Mouse (Mus musculus): ENCODE data around the gene Coq8b.

Gene Coq8b

DNA sequence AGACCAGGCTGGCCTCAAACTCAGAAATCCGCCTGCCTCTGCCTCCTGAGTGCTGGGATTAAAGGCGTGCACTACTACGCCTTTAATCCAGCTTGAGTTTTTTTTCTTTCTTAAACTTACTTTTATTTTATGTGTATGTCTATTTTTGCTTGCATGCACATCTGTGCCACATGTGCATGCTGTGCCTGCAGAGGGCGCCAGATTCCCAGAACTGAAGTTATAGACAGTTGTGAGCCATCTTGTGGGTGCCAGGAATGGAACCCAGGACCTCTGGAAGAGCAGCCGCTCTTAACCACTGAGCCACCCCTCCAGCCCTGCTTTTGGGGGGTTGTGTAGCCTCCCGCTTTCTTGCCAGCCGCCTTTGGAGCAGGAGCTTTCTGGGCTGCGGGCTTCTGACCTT lies 38.6 kb downstream of the Coq8b start:
- no peak for DNase-seq (ENCODE audit: low read depth, low spot score)

DNA sequence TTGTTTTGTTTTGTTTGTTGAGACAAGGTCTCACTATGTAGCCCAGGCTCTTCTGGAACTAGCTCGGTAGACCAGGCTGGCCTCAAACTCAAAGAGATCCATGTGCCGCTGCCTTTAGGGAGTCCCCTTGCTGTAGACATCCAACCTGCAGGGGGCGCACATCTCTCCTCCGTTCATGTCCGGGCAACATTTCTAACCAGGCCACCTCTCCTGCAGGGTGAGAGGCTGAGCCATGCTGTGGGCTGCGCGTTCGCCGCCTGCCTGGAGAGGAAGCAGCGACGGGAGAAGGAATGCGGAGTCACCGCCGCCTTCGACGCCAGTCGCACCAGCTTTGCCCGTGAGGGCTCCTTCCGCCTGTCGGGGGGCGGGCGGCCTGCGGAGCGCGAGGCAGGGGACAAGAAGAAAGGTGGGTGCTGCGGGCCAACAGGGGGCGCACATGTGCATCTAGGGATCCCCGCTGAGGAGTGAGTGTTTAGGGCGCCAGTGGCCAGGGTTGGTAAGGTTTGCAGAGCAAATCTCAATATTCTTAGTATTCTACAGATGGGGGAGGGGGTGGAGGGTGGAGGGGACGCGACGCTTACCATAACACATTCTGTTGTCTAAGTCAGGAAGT lies 41.0 kb downstream of the Coq8b start:
- peak; percentile 70 for DNase-seq (ENCODE audit: low read depth, low spot score)

DNA sequence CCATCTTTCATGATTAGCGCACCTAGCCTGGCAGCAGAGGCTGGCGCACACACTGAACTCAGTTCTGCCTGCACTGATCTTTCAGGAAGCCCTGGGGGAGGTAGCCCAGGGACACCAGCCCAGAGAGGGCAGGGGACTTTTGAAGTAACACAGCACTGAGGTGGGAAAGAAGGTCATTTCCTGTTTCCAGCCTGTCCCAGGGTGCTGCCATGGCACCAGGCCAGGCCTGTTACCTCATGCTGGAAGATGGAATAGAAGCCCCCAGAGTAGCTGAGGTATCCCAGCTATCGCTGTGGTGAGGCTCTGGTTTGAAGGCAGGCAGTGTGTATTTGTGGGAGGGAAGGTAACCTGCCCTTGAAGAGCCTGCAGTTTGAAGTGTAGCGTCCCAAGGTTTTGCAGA lies 42.1 kb downstream of the Coq8b start:
- no peak for DNase-seq (ENCODE audit: low read depth, low spot score)

DNA sequence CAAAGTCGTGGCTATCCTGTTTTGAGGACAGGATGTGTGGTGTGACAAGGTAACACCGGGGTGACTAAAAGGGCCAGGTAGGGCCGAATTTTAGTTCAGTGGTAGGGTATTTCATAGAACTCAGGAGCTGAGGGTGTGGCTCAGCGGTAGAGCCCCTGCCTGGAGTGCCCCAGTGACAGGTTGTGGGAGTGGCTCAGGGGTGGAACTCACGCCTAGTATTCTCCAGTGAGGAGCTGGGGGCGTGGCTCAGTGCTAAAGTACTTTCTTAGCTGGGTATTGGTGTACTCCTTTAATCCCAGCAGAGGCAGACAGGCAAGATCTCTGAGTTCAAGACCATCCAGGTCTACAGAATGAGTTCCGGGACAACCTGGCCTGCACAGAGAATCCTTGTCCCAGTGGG lies 43.2 kb downstream of the Coq8b start:
- DNase-seq (ENCODE audit: low read depth, low spot score) = no peak

DNA sequence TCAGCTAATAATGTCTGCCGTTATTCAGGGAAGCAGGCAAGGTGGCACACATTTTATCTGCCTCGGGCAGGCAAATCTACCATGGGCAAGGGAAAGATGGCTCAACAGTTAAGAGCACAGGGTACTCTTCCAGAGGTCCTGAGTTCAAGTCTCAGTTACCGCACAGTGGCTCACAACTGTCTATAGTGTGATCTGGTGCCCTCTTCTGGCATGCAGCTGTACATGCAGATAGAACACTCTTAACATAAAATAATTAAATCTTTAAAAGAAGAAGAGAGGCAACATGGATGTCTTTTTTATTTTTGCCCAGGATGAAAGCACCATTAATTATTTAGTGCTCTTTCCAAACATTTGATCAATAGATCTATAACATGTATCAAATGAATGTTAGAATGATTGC lies 44.4 kb downstream of the Coq8b start:
- DNase-seq (ENCODE audit: low read depth, low spot score) = peak; percentile 60

DNA sequence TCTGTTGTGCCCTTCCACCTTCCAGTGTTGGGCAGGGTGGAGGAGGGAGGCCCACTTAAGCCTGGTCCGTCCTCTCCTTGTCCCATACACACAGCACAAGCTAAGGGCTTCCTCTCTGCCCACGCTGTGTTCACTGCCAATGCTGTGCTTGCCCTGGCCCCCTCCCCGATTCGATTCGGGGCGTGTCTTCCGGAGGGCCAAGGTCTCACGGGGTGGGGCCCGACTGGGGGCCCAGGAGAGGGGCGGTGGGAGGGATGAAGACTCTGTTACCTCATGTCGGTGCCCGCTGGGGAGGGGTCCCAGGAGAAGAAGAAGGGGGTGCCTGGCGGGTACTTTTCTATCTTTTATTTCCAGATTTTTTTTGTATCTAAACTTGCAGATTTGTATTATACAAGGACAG lies 48.9 kb downstream of the Coq8b start:
- DNase-seq (ENCODE audit: low read depth, low spot score) = no peak

DNA sequence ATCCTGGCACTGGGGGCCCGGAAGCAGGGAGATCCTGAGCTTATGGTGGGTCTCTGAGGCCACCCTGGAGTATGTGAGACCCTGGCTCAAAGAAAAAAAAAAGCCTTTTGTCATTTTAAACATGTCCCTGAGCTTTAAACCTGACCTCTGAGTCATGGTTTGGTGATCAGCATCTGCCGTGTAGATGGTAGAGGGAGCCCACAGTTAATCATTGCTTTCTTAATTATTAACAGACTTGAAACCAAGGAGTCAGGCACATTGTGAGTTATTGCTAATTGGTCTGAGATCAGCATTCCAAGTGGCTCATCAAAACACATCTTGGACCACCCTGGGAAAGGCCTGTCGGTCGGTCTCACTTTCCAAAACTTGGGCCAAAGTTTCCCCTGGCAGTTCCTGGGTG lies 49.4 kb downstream of the Coq8b start:
- DNase-seq (ENCODE audit: low read depth, low spot score) = no peak

DNA sequence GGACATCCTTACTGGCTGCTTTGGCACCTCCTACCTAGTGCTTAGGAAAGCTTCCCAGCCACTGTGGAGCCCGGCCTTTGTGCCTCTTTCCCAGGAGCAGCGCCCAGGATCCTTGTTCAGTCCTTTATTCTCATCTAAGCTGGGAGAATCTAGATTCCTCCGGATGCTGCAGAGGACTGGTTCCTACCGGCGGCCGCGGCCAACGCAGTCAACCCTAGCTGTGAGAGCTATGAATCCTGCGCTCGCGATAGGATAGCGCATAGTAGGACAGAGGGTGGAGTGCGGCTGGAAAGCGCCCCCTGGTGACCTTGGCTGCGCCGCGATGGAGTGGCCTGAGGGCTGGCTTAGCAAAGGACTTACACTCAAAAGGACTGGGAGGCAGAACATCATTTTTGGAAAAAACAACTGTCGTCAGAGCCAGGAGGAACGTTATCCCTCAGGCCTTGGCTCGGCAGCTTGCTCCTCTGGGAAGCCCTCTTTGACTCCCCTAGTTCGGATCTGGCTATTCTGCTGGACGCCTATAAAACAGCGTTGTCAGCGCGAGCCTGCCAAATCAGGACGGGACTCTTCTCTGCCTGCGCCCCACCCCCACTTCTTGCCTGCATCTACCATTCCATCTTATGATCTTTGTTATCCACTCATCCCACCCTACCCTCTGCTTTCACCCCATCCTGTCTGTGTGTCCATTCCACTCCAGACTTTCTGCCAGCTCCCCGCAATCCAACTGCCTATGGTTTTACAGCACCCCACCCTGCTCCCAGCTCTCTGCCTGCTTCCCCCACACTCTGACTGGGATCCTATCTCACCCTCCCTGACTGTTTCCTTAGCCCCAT lies 52.3 kb downstream of the Coq8b start:
- peak; percentile 52 for DNase-seq (ENCODE audit: low read depth, low spot score)

DNA sequence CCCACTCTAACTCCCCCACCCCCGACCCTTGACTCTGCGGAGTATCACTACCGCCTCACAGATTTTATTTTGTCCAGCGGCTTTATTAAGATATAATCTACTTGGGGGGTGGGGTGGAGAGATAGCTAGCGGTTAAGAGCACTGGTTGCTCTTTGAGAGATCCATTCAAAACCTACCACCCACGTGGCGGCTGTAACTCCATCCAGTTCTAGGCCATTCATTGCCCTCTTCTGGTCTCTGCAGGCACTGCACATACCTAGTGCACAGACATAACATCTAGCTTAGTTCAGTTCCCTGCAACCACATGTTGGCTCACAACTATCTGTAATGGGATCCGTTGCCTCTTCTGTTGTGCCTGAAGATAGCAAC lies 52.9 kb downstream of the Coq8b start:
- peak; percentile 76 for DNase-seq (ENCODE audit: low read depth, low spot score)

DNA sequence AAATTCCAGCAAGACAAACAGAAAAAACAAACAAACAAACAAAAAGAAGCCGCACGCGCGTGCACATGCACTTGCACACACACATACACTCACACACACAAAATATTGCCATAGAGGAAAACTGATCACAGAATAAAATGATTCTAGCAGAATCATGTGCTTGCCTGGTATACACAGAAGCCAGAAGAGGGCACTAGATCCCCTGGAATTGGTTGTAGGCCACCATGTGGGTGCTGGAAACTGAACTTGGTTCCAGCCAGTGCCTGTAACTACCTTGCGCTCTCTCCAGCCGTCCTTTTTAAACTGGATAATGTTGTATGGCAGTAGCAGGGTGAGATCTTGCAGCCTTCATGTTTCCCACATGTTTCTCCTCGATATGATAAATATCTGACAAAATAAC lies 55.9 kb downstream of the Coq8b start:
- no peak for DNase-seq (ENCODE audit: low read depth, low spot score)

DNA sequence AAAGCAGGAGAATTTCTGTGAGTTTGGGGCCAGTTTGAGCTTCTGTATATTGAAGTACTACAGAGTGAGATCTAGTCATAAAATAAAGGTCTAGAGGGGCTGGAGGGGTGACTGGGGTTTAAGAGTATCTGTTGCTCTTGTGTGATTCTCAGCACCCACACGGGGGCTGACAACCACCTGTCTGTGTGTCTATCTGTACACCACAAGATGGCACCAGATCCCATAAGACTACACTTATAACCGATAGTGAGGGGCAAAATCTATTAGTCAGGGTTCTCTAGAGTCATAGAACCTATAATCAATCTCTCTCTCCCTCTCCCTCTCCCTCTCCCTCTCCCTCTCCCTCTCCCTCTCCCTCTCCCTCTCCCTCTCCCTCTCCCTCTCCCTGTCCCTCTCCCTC lies 57.7 kb downstream of the Coq8b start:
- DNase-seq (ENCODE audit: low read depth, low spot score) = no peak

DNA sequence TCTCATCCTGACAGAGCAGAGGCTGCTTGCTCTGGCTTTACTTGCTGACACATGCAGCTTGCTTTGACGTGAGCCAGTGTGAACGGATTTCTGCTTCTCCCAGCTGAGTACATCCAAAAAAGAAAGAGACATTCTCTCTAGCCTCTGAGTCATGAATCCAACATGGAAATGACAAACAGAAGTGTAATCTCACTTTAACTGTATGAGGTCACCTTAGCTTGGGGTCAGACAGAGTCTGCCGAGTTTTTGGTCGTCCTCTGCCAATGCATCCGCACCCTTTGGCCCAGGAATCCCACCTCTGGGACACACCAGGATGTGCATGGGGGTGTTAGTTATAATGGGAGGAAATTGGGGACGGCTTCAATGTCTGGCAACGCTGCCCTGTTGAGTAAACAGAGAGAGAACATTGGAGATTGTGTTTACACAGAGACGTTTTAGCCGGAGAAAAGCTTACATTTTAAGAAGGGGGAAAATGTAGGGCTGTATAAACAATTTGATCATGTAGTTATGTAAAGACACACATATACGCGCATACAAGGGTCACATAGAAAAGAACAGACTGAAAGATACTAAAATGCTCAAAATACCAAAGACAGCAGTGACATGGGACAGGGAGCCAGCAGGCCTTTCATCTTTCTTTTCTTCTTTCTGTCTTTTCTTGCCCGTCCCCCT lies 59.1 kb downstream of the Coq8b start:
- no peak for DNase-seq (ENCODE audit: low read depth, low spot score)

DNA sequence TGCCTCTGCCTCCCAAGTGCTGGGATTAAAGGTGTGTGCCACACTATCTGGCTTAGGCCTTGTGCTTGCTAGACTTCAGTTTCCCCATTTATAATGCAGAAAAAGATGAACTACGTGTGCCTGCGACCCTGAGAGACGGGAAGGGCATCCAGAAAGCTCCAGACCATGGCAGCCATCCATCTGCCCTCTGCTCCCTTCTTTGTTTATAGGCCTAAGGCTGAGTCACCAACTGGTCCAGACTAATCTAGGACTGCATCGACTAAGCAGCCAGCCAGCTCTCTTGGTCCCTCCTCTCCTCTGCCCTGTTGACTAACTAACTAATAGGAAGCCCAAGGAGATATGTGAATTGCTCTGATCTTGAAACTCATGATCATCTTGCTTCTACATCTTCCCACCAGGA lies 63.1 kb downstream of the Coq8b start:
- no peak for DNase-seq (ENCODE audit: low read depth, low spot score)

DNA sequence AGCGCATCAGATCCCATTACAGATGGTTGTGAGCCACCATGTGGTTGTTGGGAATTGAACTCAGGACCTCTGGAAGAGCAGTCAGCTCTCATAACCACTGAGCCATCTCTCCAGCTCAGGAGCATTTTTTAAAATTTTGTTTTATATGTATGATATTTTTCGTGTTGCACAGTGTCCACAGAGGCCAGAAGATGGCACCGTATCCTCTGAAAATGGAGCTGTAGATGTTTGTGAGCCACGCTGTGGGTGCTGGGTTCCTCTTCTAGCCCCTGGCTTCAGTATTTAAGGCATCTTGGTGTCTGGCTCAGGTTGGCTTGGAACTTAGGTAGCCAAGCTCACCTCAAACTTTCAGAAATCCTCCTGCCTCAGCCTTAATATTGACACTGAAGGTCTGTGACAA lies 63.7 kb downstream of the Coq8b start:
- no peak for DNase-seq (ENCODE audit: low read depth, low spot score)

DNA sequence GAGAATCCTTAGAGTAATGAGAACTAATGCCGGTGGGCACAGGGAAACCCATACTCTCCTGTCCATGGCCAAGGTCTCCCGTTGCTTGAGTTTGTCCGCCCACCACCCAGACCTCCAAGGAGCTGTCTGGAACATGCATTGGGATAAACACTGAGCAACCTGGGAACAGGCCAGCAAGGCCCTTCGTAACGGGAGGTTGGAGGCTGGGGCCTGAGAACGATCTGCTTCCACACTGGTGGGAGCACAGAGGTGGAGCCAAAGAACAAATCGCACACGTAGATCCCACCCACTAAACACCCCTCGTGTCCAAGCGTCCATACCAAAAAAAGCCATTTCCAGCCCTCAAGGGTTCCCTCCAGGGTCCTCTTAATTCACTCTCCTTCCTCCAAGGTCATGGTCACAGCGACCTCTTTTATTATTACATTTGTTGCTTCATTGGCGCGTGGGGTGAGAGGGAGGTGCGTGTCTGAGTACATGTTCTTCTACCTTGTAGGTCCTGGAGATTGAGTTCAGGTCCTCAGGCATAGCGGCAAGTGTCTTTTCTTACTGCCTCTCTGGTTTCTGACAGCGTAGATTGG lies 65.3 kb downstream of the Coq8b start:
- no peak for DNase-seq (ENCODE audit: low read depth, low spot score)

DNA sequence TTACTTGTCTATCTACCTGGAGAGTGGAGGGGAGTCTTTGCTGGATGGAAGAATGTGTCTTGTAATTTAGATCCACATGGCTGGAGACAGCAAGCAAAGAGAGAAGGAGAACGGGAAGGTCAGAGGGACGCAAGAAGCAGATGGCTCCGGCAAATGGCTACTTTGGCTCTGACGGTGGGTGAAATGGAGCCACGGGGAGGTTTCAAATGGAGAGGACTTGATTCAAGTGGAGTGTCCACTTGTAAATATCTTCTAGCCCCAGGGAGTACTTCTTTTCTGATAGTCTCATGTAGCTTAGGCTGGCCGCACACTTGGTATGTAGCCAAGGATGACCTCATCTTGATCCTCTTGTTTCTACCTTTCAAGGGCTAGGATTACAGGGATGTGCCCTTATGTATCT lies 66.0 kb downstream of the Coq8b start:
- no peak for DNase-seq (ENCODE audit: low read depth, low spot score)

DNA sequence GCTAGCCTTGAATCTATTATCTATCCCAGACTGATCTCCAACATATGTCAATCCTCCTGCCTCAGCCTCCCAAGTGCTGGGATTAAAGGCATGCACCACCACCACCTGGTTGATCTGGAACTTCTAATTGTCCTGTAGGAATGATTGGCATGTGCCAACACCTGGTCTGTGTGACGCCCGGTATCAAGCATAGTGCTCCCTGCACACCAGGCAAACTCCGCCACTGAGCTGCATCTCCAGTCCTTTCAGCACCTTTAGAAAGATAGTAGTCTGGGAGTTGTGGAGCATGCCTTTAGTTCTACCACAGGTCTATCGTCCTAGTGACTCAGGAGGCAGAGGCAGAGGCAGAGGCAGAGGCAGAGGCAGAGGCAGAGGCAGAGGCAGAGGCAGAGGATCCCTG lies 67.5 kb downstream of the Coq8b start:
- no peak for DNase-seq (ENCODE audit: low read depth, low spot score)

DNA sequence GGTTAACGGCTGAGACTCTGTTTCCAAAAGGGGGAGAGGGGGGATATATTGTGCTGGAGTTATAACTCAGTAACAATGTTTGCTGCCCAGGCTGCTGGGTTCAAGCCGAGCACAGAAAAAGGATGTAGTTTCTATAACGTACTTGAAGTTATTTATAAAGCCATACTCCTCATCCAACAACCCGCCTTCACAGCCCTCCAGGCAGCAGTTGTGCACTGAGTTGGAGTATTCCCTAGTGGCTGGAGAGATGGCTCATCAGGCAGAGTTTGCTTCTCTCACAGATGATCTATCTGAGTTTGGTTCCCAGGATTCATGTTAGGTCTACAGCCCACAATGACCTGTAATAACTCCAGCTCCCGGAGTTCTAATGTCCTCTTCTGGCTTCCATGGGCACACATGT lies 68.0 kb downstream of the Coq8b start:
- no peak for DNase-seq (ENCODE audit: low read depth, low spot score)

DNA sequence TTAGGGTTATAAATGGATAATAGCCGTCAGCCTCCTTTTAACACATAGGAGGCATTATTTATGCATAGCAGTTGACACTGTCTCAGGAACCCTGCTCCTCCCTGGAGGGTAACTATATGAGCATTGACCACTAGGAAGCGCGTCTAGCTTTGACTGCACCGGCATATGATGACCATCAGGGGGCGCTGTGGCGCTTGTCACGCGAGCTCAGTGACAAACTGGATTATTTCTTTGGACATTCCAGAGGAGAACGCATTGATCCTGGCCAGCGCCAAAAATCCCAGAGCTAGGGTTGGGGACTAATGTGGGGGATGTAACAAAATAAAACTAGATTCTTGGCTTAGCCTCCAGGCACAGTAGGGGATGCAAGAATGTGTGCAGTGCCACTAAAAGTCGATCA lies 69.3 kb downstream of the Coq8b start:
- DNase-seq (ENCODE audit: low read depth, low spot score) = peak; percentile 80

DNA sequence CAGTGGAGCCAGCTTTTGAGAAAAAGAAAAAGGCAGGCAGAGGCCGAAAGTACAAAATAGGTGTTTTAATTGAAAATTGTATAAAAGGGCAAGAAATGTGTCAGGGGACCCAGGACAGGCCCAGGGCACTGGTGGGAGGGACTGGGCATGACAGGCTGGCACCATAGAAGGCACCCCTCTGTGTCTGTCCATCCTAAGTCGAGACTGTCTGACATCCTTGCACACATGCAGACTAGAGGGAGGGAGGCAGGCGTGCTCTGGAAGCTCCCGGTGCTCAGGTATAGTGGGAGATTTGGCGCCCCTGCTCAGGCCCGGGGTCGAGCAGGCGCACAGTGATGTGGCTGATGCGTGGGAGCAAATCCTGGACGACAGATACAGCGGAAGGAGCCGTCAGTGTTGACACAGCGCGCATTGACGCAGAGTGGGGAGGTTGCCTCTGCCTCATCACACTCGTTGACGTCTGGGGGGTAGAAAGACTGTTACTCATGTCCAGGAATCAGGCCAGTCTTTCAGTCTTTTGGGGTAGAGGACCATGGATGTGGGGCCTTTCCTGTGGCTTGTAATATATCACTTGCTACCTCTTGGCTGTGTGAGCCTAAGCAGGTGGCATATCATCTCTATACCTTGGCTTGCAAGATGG lies 72.4 kb downstream of the Coq8b start:
- no peak for DNase-seq (ENCODE audit: low read depth, low spot score)

DNA sequence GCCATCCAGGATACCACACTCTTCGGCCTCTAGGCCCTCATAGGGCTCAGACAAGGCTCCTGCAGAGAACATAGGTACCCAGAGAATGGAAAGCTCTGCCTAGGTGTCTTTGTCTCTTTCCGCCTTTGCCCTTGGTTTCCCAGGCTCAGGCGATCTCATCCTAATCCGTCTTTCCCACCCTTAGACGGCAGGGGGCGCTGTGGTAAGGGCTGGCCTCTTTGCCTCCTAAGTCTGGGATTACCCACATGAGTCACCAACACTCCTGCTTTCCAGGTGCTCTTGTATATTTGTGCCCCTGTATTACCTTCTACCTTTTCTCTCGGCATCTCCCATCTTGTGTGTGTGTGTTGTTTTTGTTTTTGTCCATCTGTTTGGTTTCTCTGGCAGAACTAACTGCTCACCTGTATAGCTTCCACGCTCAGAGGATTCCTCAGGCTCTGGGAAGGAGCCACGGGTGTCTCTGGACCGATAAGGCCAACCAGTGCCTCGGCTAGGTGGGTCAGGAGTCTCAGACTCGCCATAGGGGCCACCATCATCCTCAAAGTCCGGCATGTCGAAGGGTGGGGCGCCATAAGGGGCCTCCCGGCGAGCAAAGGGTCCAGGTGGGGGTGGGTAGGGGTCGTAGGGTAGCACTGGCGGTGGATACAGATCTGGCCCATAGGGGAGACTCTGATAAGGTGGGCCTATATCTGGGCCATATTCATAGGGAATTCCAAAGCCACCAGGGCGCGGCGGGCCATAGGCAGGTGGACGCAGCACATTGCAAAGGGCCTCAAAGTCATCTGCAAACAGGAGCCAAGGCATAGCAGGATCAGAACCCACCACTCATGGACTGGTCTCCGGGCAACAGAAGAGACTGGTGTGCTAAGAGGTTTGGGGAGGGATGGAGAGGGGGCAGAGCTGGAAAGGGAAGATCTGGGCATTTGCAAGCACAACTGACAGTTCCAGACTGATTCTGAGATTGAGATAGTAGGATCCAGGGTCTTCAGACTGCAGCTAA lies 73.6 kb downstream of the Coq8b start:
- DNase-seq (ENCODE audit: low read depth, low spot score) = peak; percentile 52
